Mouse (Mus musculus) intestine, embryonic 16.5 days (tissue): ENCODE results near the gene Pdk2. TPM values are rescaled to one million over a fixed set of nuclear protein-coding genes. Genes with fewer than 3 reads are reported as not detected.
A peak's percentile ranks its signal among the peaks of the same experiment; 100 is the strongest.

Experiments used
- ATAC-seq: fragments of 200-750 bp; cut with Nextera tagmentation; 2 replicates; pipeline ENCODE4 v1.8.0; 2017; ENCODE audit warnings: moderate TSS enrichment, moderate library complexity
- H3K27ac ChIP-seq: fragments of 300-500 bp; sonication (generic); 2 replicates; pipeline ENCODE4 v1.5.1; 2014; ENCODE audit warnings: mild to moderate bottlenecking, low read length
- H3K27me3 ChIP-seq: fragments of 300-500 bp; sonication (generic); replicated peaks from 2 replicates; pipeline ENCODE4 v1.6.1; 2014; ENCODE audit warnings: low read length, control low read depth, mixed read lengths; ENCODE audit not compliant: control insufficient read depth, insufficient read depth
- H3K36me3 ChIP-seq: fragments of 300-500 bp; sonication (generic); 2 replicates; pipeline ENCODE4 v1.6.1; 2014; ENCODE audit warnings: low read length, control low read depth; ENCODE audit not compliant: control insufficient read depth, insufficient read depth
- H3K4me1 ChIP-seq: fragments of 300-500 bp; sonication (generic); 2 replicates; pipeline ENCODE4 v1.6.1; 2014; ENCODE audit warnings: low read length, control low read depth, mixed read lengths; ENCODE audit not compliant: control insufficient read depth, insufficient read depth
- H3K4me2 ChIP-seq: fragments of 300-500 bp; sonication (generic); 2 replicates; pipeline ENCODE4 v1.6.1; 2014; ENCODE audit warnings: low read depth, low read length, control low read depth
- H3K4me3 ChIP-seq: fragments of 300-500 bp; sonication (generic); 2 replicates; pipeline ENCODE4 v1.5.1; 2014; ENCODE audit warnings: mild to moderate bottlenecking, low read length
- H3K9ac ChIP-seq: fragments of 300-500 bp; sonication (generic); 2 replicates; pipeline ENCODE4 v1.6.1; 2014; ENCODE audit warnings: low read depth, low read length
- H3K9me3 ChIP-seq: fragments of 300-500 bp; sonication (generic); 2 replicates; pipeline ENCODE4 v1.6.1; 2016; ENCODE audit warnings: low read length, control low read depth; ENCODE audit not compliant: control insufficient read depth
- WGBS: fragments of 180-500 bp; shearing (Covaris S2); extraction: QIAGEN DNeasy Blood & Tissue Kit; methylation state at CpG from one replicate; pipeline ENCODE4 v1.1.7; 2014; 5-methylcytosine and 5-hydroxymethylcytosine counted together
- polyA plus RNA-seq: library from polyadenylated mRNA; unstranded; fragments of >200 nt; fragmentation: Nextera tagmentation; extraction: Ambion mirVana; gene quantifications from 2 replicates; pipeline ENCODE4 v1.2.1, GENCODE M21; 2015

Pdk2 gene
- polyA plus RNA-seq, 1 experiment from 2014 or later = 42.2 TPM

DNA sequence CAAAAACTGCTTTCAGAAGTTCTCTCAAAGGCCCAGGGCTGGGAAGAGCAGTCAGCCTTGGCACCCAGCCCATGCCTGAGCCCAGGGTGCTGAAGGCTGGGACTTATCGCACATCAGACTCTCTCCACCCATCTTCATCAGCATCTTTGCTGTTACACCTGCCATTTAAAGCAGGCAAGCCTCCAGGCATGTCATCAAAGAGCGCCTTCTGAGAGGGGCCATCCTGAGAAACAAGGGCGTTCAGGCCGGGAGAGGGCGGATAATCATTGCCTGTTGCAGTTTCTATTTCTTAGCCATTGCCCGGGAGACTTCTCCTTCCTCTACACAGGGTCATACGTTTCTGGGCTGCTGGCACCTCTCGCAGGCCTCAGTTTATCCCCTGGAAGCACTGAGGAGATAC lies 53.3 kb downstream of the Pdk2 start:
- no peak overlapping the region for H3K4me3 ChIP-seq
- no peaks in the 10 kb centered on the region for H3K9me3 ChIP-seq
- H3K9ac ChIP-seq = no peak overlapping the region
- 87% methylated on average over 8 of the region's 8 CpGs for WGBS
- no peaks in the 10 kb centered on the region for H3K27me3 ChIP-seq
- no peak overlapping the region for H3K4me2 ChIP-seq
- H3K36me3 ChIP-seq = no peaks in the 10 kb centered on the region
- ATAC-seq = no peak
- peaks cover 32% of the 10 kb centered on the region for H3K4me1 ChIP-seq
- no peak overlapping the region for H3K27ac ChIP-seq

DNA sequence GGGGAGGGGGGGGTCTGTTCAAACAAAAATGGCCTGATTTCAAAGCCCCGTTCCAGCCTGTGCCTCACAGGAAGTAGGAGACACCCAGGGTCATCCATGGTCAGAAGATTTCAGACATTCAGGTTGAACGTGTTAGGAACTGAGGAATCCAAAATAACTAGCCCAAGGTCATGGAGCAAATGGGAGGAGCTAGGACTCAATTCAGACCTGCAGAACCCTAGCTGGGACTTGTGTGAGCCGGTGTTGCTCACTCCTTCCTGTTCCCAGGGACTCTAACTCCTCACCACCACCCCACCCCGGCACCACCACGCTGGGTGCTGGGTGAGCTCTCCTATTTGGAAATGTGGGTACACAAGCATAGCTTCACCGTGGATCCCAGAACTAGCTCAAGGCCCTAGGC lies 53.8 kb downstream of the Pdk2 start:
- Histone ChIP-seq H3K27me3 (no peaks in the 10 kb centered on the region), H3K9ac (no peak overlapping the region), H3K36me3 (no peaks in the 10 kb centered on the region), H3K27ac (no peak overlapping the region; the same call in 1 of the 2 replicates), H3K9me3 (no peaks in the 10 kb centered on the region), H3K4me2 (no peak overlapping the region), H3K4me3 (no peak overlapping the region), H3K4me1 (peaks cover 27% of the 10 kb centered on the region)
- WGBS = 47% methylated on average over 6 of the region's 6 CpGs
- no peak for ATAC-seq

- Histone ChIP-seq H3K27ac (no peak overlapping the region), H3K4me3 (no peak overlapping the region), H3K9me3 (no peaks in the 10 kb centered on the region), H3K9ac (no peak overlapping the region), H3K36me3 (no peaks in the 10 kb centered on the region), H3K4me2 (no peak overlapping the region), H3K4me1 (peaks cover 24% of the 10 kb centered on the region), H3K27me3 (no peaks in the 10 kb centered on the region)
- 55% methylated on average over 2 of the region's 2 CpGs for WGBS
- no peak for ATAC-seq
Measured at GRCm38 (mm10) chr11:94986435-94986834, 54.7 kb downstream of the Pdk2 start.

- no peak overlapping the region for H3K4me2 ChIP-seq
- no peak overlapping the region for H3K4me3 ChIP-seq
- no peak overlapping the region for H3K9ac ChIP-seq
- H3K27me3 ChIP-seq = no peaks in the 10 kb centered on the region
- 71% methylated on average over 5 of the region's 5 CpGs for WGBS
- no peak for ATAC-seq
- peaks cover 24% of the 10 kb centered on the region for H3K4me1 ChIP-seq
- no peaks in the 10 kb centered on the region for H3K36me3 ChIP-seq
- no peak overlapping the region for H3K27ac ChIP-seq
- H3K9me3 ChIP-seq = no peaks in the 10 kb centered on the region
Measured at GRCm38 (mm10) chr11:94985822-94986221, 55.3 kb downstream of the Pdk2 start.

- Histone ChIP-seq H3K27ac (no peak overlapping the region), H3K36me3 (no peaks in the 10 kb centered on the region), H3K4me1 (peaks cover 20% of the 10 kb centered on the region), H3K9ac (no peak overlapping the region), H3K27me3 (no peaks in the 10 kb centered on the region), H3K4me2 (no peak overlapping the region), H3K4me3 (no peak overlapping the region), H3K9me3 (no peaks in the 10 kb centered on the region)
- no peak for ATAC-seq
- WGBS = 26% methylated on average over 1 of the region's 1 CpGs
Measured at GRCm38 (mm10) chr11:94985140-94985539, 56.0 kb downstream of the Pdk2 start.

DNA sequence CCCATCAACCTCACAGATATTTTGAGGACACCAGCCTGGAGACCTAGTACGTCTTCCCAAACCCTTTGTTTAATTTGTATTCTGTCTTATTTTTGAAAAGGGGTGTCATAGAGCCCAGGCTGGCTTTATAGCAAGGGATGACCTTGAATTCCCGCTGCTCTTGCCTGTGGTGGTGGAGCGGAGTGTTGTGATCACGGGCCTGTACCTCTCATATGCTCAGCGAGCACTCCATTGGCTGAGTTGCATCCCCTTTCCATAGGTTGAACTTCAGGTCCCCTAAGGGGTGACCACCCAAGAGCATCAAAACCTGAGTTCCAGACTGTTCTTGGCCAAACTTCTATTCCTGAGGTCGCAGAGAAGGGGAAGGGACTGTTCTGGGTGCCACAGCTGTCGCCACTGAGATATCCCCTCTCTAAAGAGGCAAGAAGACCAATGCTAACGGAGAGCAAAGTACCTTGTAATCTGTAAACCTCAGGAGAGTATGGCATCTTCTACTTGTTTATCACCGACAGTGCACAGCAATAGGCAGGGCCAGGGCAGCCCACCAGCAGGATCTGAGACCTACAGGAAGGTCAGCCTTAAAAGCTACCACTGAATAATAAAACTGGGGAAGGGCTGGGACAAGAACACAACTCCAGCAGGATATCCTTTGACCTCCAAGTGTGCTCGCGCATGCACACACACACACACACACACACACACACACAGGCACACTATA lies 61.5 kb downstream of the Pdk2 start:
- H3K9me3 ChIP-seq = no peaks in the 10 kb centered on the region
- 75% methylated on average over 11 of the region's 11 CpGs for whole genome bisulfite sequencing
- no peaks in the 10 kb centered on the region for H3K27me3 ChIP-seq
- H3K4me2 ChIP-seq = peak overlapping the region; percentile 52; the same call in 1 of the 2 replicates
- H3K27ac ChIP-seq = no peak overlapping the region
- peaks cover 3% of the 10 kb centered on the region; the same call in 1 of the 2 replicates for H3K4me1 ChIP-seq
- H3K9ac ChIP-seq = peak overlapping the region; percentile 53
- no peak overlapping the region for H3K4me3 ChIP-seq
- no peak for ATAC-seq
- H3K36me3 ChIP-seq = no peaks in the 10 kb centered on the region

DNA sequence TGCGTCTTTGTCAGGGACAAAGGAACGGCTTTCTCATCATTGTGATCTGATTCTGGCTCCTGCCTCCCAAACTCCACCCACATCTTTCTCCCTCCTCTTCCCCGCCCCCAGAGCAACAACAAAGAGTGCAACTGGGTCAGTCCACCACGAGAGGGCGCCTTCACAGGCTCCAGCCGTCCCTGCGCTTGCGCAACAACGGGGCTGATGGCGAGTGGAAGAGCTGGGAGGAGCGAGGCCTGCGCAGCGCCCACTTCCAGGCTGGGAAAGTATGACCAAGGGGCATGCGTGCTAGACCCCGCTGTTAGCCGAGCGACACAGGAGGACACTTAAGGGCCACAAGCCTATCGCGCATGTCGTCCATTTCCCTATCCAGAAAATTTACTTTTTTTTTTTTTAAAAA lies 62.2 kb downstream of the Pdk2 start:
- peak overlapping the region; percentile 30 for H3K4me3 ChIP-seq
- no peaks in the 10 kb centered on the region for H3K36me3 ChIP-seq
- H3K4me2 ChIP-seq = peak overlapping the region; percentile 52
- H3K9me3 ChIP-seq = no peaks in the 10 kb centered on the region
- peaks cover 3% of the 10 kb centered on the region; the same call in 1 of the 2 replicates for H3K4me1 ChIP-seq
- no peaks in the 10 kb centered on the region for H3K27me3 ChIP-seq
- peak overlapping the region; percentile 53 for H3K9ac ChIP-seq
- WGBS = 0% methylated on average over 20 of the region's 20 CpGs
- no peak overlapping the region for H3K27ac ChIP-seq
- peak; percentile 94 for ATAC-seq

GRCm38 (mm10) chr11:94978178-94978915 lies 62.8 kb downstream of the Pdk2 start:
- no peaks in the 10 kb centered on the region for H3K27me3 ChIP-seq
- H3K9me3 ChIP-seq = no peaks in the 10 kb centered on the region
- H3K27ac ChIP-seq = no peak overlapping the region
- peak; percentile 34; the same call in 1 of the 2 replicates for ATAC-seq
- H3K9ac ChIP-seq = 0 out of 2 replicates have a peak overlapping the region, but pooled peaks have one; percentile 19
- WGBS = 41% methylated on average over 9 of the region's 9 CpGs
- H3K4me1 ChIP-seq = peaks cover 3% of the 10 kb centered on the region; the same call in 1 of the 2 replicates
- H3K4me3 ChIP-seq = peak overlapping the region; percentile 30; the same call in 1 of the 2 replicates
- H3K4me2 ChIP-seq = peak overlapping the region; percentile 19; the same call in 1 of the 2 replicates
- no peaks in the 10 kb centered on the region for H3K36me3 ChIP-seq
